ENCODE assay signal across 8 mouse cellular contexts in genomic region chr9:122293865-122294241, GRCm38 (mm10). TPM values are rescaled to one million over a fixed set of nuclear protein-coding genes. Genes with fewer than 3 reads are reported as not detected.
DNase-seq lines count a peak whose midpoint lies in the region; ATAC-seq and TF ChIP-seq lines count a peak whose summit lies in the region.

No protein-coding gene starts in this region.

- peak overlapping the region; percentile 77 for H3K4me2 ChIP-seq in heart, embryonic 16.5 days (ENCODE audit: low read depth, low read length)
- peak overlapping the region; percentile 63 for H3K4me2 ChIP-seq in forebrain, embryonic 14.5 days (ENCODE audit: low read length)
- H3K4me2 ChIP-seq in liver, embryonic 14.5 days (ENCODE audit: low read depth), result peak overlapping the region; percentile 78

- intact Hi-C loops in heart, postnatal 25 days (cut with DNase I), result loop anchor here (5.0 kb wide), 1 partner anchor 47 kb away; no protein-coding TSS in a partner anchor
- intact Hi-C loops in gastrocnemius, postnatal 14 days (cut with DNase I; ENCODE audit: low total_unique reads), result no loop called here

- no peak for TF ChIP-seq CTCF in G1E (IDR thresholded peaks at IDR 0.05; ENCODE audit: low read depth, low read length)
- no peak; the same call in 1 of the 2 replicates for TF ChIP-seq CTCF in liver, embryonic 14.5 days (IDR thresholded peaks at IDR 0.05; ENCODE audit: low read depth)

- no peak for DNase-seq in heart, postnatal 25 days (ENCODE audit: low spot score)
- no peak for DNase-seq in G1E (ENCODE audit: low spot score)
- DNase-seq in forebrain, embryonic 14.5 days (ENCODE audit: low spot score), result peak; percentile 47
- DNase-seq in liver, embryonic 14.5 days (ENCODE audit: low read depth in 3 of 3, low spot score in 3 of 3), result no peak
- no peak for DNase-seq in gastrocnemius, postnatal 14 days
- DNase-seq in ovary, postnatal 10 days (ENCODE audit: low spot score), result no peak

- H3K27me3 ChIP-seq in heart, embryonic 16.5 days (ENCODE audit: control insufficient read depth, insufficient read depth, low read length), result no peaks in the 10 kb centered on the region
- H3K27me3 ChIP-seq in G1E (ENCODE audit: insufficient read depth, low read length), result no peaks in the 10 kb centered on the region; the same call in 1 of the 2 replicates
- no peaks in the 10 kb centered on the region for H3K27me3 ChIP-seq in forebrain, embryonic 14.5 days (replicated peaks; ENCODE audit: control insufficient read depth, insufficient read depth, low read length)
- peaks cover 12% of the 10 kb centered on the region for H3K27me3 ChIP-seq in liver, embryonic 14.5 days (ENCODE audit: control insufficient read depth, insufficient read depth, low read length)

- peak; percentile 49 for ATAC-seq in heart, embryonic 16.5 days (replicated peaks; ENCODE audit: extremely low read depth, insufficient read depth, low FRiP score)
- ATAC-seq in G1E (ENCODE audit: extremely low read depth, insufficient number of reproducible peaks, low FRiP score, poor library complexity, severe bottlenecking), result no peak
- peak; percentile 76; the same call in 1 of the 2 replicates for ATAC-seq in forebrain, embryonic 14.5 days
- ATAC-seq in liver, embryonic 14.5 days (ENCODE audit: insufficient read depth), result peak; percentile 35
- peak; percentile 20 for ATAC-seq in neutrophil, adult 5-6 weeks (ENCODE audit: extremely low read depth, insufficient number of reproducible peaks, low FRiP score, poor library complexity, severe bottlenecking)

- H3K9ac ChIP-seq in heart, embryonic 16.5 days (ENCODE audit: low read length), result peak overlapping the region; percentile 85
- H3K9ac ChIP-seq in forebrain, embryonic 14.5 days (ENCODE audit: low read length), result peak overlapping the region; percentile 83
- H3K9ac ChIP-seq in liver, embryonic 14.5 days (replicated peaks), result peak overlapping the region; percentile 59

- H3K36me3 ChIP-seq in heart, embryonic 16.5 days (ENCODE audit: control insufficient read depth, insufficient read depth), result no peaks in the 10 kb centered on the region
- no peaks in the 10 kb centered on the region for H3K36me3 ChIP-seq in G1E (replicated peaks)
- no peaks in the 10 kb centered on the region for H3K36me3 ChIP-seq in forebrain, embryonic 14.5 days (ENCODE audit: control insufficient read depth, insufficient read depth, low read length)
- H3K36me3 ChIP-seq in liver, embryonic 14.5 days (replicated peaks; ENCODE audit: control insufficient read depth, insufficient read depth, low read depth), result no peaks in the 10 kb centered on the region

- peak overlapping the region; percentile 66 for H3K4me3 ChIP-seq in heart, embryonic 16.5 days (ENCODE audit: low read length)
- H3K4me3 ChIP-seq in G1E (ENCODE audit: low read depth, low read length), result peak overlapping the region; percentile 81
- peak overlapping the region; percentile 75 for H3K4me3 ChIP-seq in forebrain, embryonic 14.5 days (ENCODE audit: low read depth, low read length)
- H3K4me3 ChIP-seq in liver, embryonic 14.5 days (ENCODE audit: insufficient read depth in 1 of 2, low read depth in 2 of 2, low read length in 2 of 2), result peak overlapping the region; percentile 59 to 63

- no peak for TF ChIP-seq EP300 in liver, embryonic 14.5 days (IDR thresholded peaks at IDR 0.05; ENCODE audit: low read depth)

- no peaks in the 10 kb centered on the region for H3K9me3 ChIP-seq in heart, embryonic 16.5 days (replicated peaks; ENCODE audit: control insufficient read depth, low read length)
- no peaks in the 10 kb centered on the region for H3K9me3 ChIP-seq in G1E (replicated peaks)
- H3K9me3 ChIP-seq in forebrain, embryonic 14.5 days (replicated peaks; ENCODE audit: control insufficient read depth, low read length), result no peaks in the 10 kb centered on the region
- H3K9me3 ChIP-seq in liver, embryonic 14.5 days (ENCODE audit: control insufficient read depth, low read length), result no peaks in the 10 kb centered on the region

- peak overlapping the region; percentile 65 for H3K27ac ChIP-seq in heart, embryonic 16.5 days (ENCODE audit: low read length)
- peak overlapping the region; percentile 71; the same call in 1 of the 2 replicates for H3K27ac ChIP-seq in forebrain, embryonic 14.5 days (ENCODE audit: low read depth, low read length)
- H3K27ac ChIP-seq in liver, embryonic 14.5 days, result no peak overlapping the region

- peaks cover 8% of the 10 kb centered on the region for H3K4me1 ChIP-seq in heart, embryonic 16.5 days (ENCODE audit: control insufficient read depth, insufficient read depth, low read length)
- peaks cover 36% of the 10 kb centered on the region for H3K4me1 ChIP-seq in G1E (ENCODE audit: insufficient read depth, low read depth, low read length)
- H3K4me1 ChIP-seq in forebrain, embryonic 14.5 days (ENCODE audit: control insufficient read depth, insufficient read depth, low read length), result peaks cover 7% of the 10 kb centered on the region; the same call in 1 of the 2 replicates
- H3K4me1 ChIP-seq in liver, embryonic 14.5 days (replicated peaks; ENCODE audit: control insufficient read depth in 2 of 2, insufficient read depth in 2 of 2, low read length in 1 of 2), result peaks cover 3 to 5% of the 10 kb centered on the region in 2 experiments; a peak in 2 of 4 replicates

- under 1% methylated on average over 22 of the region's 23 CpGs for WGBS in heart, embryonic 16.5 days
- under 1% methylated on average over 23 of the region's 23 CpGs for WGBS in forebrain, embryonic 14.5 days
- under 1% methylated on average over 23 of the region's 23 CpGs for WGBS in liver, embryonic 14.5 days (ENCODE audit: insufficient replicate concordance)

RNA-seq across cellular contexts. Expression of gene Ano10, which starts 0.4 kb away (rescaled TPM):
- 27.3 and 32.2 TPM in 2 replicates for polyA plus RNA-seq in heart, embryonic 16.5 days (2015; fragmentation: Nextera tagmentation; extraction: Ambion mirVana)
- total RNA-seq in heart, postnatal 25 days (2021), result 100 to 1,000 TPM; 115 to 118 TPM
- 17.3 and 26.8 TPM in 2 replicates for total RNA-seq in G1E (2014; fragmentation: Nextera tagmentation)
- total RNA-seq in G1E (2017), result 8.3 and 9.5 TPM in 2 replicates
- 1.2 and 3.2 TPM in 2 replicates for polyA plus RNA-seq in G1E (2012)
- 42.4 and 45.2 TPM in 2 replicates for polyA plus RNA-seq in forebrain, embryonic 14.5 days (2014; fragmentation: Nextera tagmentation; extraction: Ambion mirVana)
- polyA plus RNA-seq in liver, embryonic 14.5 days (2012; rRNA removed), result 6.4 and 6.9 TPM in 2 replicates
- 11.2 and 11.4 TPM in 2 replicates for polyA plus RNA-seq in liver, embryonic 14.5 days (2014; fragmentation: Nextera tagmentation; extraction: Ambion mirVana)
- 21.6 and 24.4 TPM in 2 replicates for total RNA-seq in neutrophil, adult 5-6 weeks (2017)
- total RNA-seq in gastrocnemius, postnatal 14 days (2021), result 10 to 100 TPM; 36.6 to 39.4 TPM

RNA-seq across cellular contexts. Expression of gene Abhd5, which starts 57.6 kb away (rescaled TPM):
- polyA plus RNA-seq in heart, embryonic 16.5 days (2015; fragmentation: Nextera tagmentation; extraction: Ambion mirVana), result 21.9 and 23.5 TPM in 2 replicates
- total RNA-seq in heart, postnatal 25 days (2021), result 10 to 100 TPM; 62.2 to 64.2 TPM
- total RNA-seq in G1E (2014; fragmentation: Nextera tagmentation) (62.9 and 71.7 TPM in 2 replicates), G1E (2017) (53.2 and 54.7 TPM in 2 replicates)
- polyA plus RNA-seq in G1E (2012), result 20.9 and 25.8 TPM in 2 replicates
- 26.9 and 29.9 TPM in 2 replicates for polyA plus RNA-seq in forebrain, embryonic 14.5 days (2014; fragmentation: Nextera tagmentation; extraction: Ambion mirVana)
- 15.6 and 16.7 TPM in 2 replicates for polyA plus RNA-seq in liver, embryonic 14.5 days (2012; rRNA removed)
- polyA plus RNA-seq in liver, embryonic 14.5 days (2014; fragmentation: Nextera tagmentation; extraction: Ambion mirVana), result 26.0 and 26.1 TPM in 2 replicates
- total RNA-seq in neutrophil, adult 5-6 weeks (2017), result 21.7 and 26.0 TPM in 2 replicates
- 10 to 100 TPM; 26.0 to 26.3 TPM for total RNA-seq in gastrocnemius, postnatal 14 days (2021)
